Mouse (Mus musculus) lung, adult 18-20 months (tissue): ENCODE results near the gene Gm14435.
"Not testable (repeated sequence)": the region's sequence is repeated elsewhere in the genome, so short reads cannot be mapped to it uniquely, and the experiment has no call there.

Experiments used
- DNase-seq, 2 experiments: peaks; one replicate each; pipeline ENCODE4 v3.0.0; 2022; ENCODE audit warnings: mixed read lengths in 2 of 2

Gene Gm14435

GRCm38 (mm10) chr2:176423294-176423693, at the start of gene Gm14435:
Gm14435 (plus strand) TSS chr2:176423594.
- DNase-seq: not testable (repeated sequence)
